Comparison of ENCODE assay signal across 18 mouse cellular contexts in the genomic region with DNA sequence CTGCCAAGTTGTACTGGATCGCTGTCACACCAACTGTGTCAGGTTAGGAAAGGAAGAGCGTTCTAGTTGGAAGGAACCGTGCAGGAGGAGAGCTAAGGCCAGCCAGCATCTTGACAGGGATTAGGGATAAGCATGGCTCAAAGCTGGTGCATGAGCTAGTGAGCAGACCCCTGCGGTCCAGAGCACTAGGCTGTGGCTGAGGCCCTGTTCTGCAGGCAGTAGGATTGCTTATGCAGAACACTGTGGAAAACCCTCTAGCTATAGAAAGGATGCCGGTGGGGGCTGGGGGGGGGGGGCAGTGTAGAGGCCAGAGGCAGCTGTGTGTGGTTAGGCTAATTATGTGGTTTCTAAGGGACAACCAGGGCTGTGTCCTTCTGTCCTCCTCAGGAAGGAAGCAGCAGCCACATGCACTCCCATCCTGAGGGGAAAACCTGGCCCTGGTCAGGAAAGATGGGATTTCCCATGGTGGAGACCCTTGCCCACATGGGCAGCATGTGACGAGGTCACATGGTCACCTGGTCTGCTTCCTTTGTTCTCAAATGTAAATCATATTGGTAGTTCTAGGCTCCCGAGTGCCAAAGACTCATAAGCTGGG. TPM values are rescaled to one million over a fixed set of nuclear protein-coding genes. Genes with fewer than 3 reads are reported as not detected.
DNase-seq lines count a peak whose midpoint lies in the region; ATAC-seq and TF ChIP-seq lines count a peak whose summit lies in the region.
"Had no signal": no experiment of that assay in that cellular context is flagged by ENCODE, and none has a peak within 500 bp of the region (broad histone marks: within the 10 kb centered on the region; RNA-seq: fewer than 3 reads in every experiment).

No protein-coding gene starts in this region.

- no peak for DNase-seq in heart, embryonic 10.5 days (ENCODE audit: low spot score)
- DNase-seq in heart, adult 9 months (ENCODE audit: low spot score in 2 of 2) = no peak
- peak; percentile 87 for DNase-seq in midbrain, embryonic 11.5 days (ENCODE audit: low spot score, missing footprints)
- peak; percentile 6 for DNase-seq in embryonic facial prominence, embryonic 11.5 days (ENCODE audit: low spot score)
- DNase-seq in cerebellum, adult 18-20 months = no peak
- DNase-seq in layer of hippocampus, adult 9-10 months (ENCODE audit: low spot score) = no peak
- DNase-seq: adrenal gland, postnatal 25 days; cerebellum, adult 9-11 months; heart, adult 11 months; heart, postnatal 10 days; liver, postnatal 0 days; lung, postnatal 4 days; spleen, adult 18-20 months; thymus, postnatal 25 days had no signal

- H3K27ac ChIP-seq in heart, embryonic 10.5 days = peak overlapping the region; percentile 49; the same call in 1 of the 2 replicates
- no peak overlapping the region; the same call in 1 of the 2 replicates for H3K27ac ChIP-seq in midbrain, embryonic 11.5 days (ENCODE audit: low read depth, low read length)
- no peak overlapping the region for H3K27ac ChIP-seq in midbrain, embryonic 15.5 days
- H3K27ac ChIP-seq in embryonic facial prominence, embryonic 11.5 days (replicated peaks; ENCODE audit: low read depth, low read length) = no peak overlapping the region
- H3K27ac ChIP-seq: layer of hippocampus, adult 2 months had no signal

- no peaks in the 10 kb centered on the region for H3K79me2 ChIP-seq in myocyte (ENCODE audit: control insufficient read depth, insufficient read depth)

- no peak for TF ChIP-seq POLR2A in myocyte (IDR thresholded peaks at IDR 0.05; ENCODE audit: insufficient read length, low read depth)

- H3K27me3 ChIP-seq in heart, embryonic 10.5 days (ENCODE audit: insufficient read depth, poor library complexity, severe bottlenecking) = peaks cover 11% of the 10 kb centered on the region; the same call in 1 of the 2 replicates
- no peaks in the 10 kb centered on the region for H3K27me3 ChIP-seq in midbrain, embryonic 11.5 days (ENCODE audit: control insufficient read depth, insufficient read depth, low read length)
- no peaks in the 10 kb centered on the region for H3K27me3 ChIP-seq in midbrain, embryonic 15.5 days (replicated peaks)
- H3K27me3 ChIP-seq in embryonic facial prominence, embryonic 11.5 days (ENCODE audit: control insufficient read depth, insufficient read depth, low read length) = no peaks in the 10 kb centered on the region
- no peaks in the 10 kb centered on the region for H3K27me3 ChIP-seq in myocyte (ENCODE audit: control insufficient read depth, insufficient read depth, insufficient read length)

- peaks cover 6% of the 10 kb centered on the region for H3K4me1 ChIP-seq in heart, embryonic 10.5 days
- peaks cover 5% of the 10 kb centered on the region; the same call in 1 of the 2 replicates for H3K4me1 ChIP-seq in midbrain, embryonic 11.5 days (ENCODE audit: control insufficient read depth, insufficient read depth, low read length)
- no peaks in the 10 kb centered on the region for H3K4me1 ChIP-seq in midbrain, embryonic 15.5 days
- H3K4me1 ChIP-seq in embryonic facial prominence, embryonic 11.5 days (ENCODE audit: control insufficient read depth, insufficient read depth, low read length) = no peaks in the 10 kb centered on the region

- no peaks in the 10 kb centered on the region for H3K9me3 ChIP-seq in heart, embryonic 10.5 days
- H3K9me3 ChIP-seq in midbrain, embryonic 11.5 days (ENCODE audit: control insufficient read depth, low read length) = no peaks in the 10 kb centered on the region
- H3K9me3 ChIP-seq in midbrain, embryonic 15.5 days = no peaks in the 10 kb centered on the region
- H3K9me3 ChIP-seq in embryonic facial prominence, embryonic 11.5 days (replicated peaks; ENCODE audit: control insufficient read depth, low read length) = no peaks in the 10 kb centered on the region

- ATAC-seq in midbrain, embryonic 11.5 days (ENCODE audit: low FRiP score) = peak; percentile 44; the same call in 1 of the 2 replicates
- no peak for ATAC-seq in midbrain, embryonic 15.5 days (replicated peaks)
- ATAC-seq in embryonic facial prominence, embryonic 11.5 days (replicated peaks; ENCODE audit: insufficient number of reproducible peaks, low FRiP score, low TSS enrichment, low read depth) = no peak
- ATAC-seq: inflammation-experienced regulatory T-cells, adult 6 months; liver, postnatal 0 days had no signal

- H3K4me3 ChIP-seq in heart, embryonic 10.5 days = no peak overlapping the region
- no peak overlapping the region for H3K4me3 ChIP-seq in midbrain, embryonic 11.5 days (ENCODE audit: low read depth, low read length)
- no peak overlapping the region for H3K4me3 ChIP-seq in midbrain, embryonic 15.5 days
- H3K4me3 ChIP-seq in embryonic facial prominence, embryonic 11.5 days (ENCODE audit: low read depth, low read length) = no peak overlapping the region
- H3K4me3 ChIP-seq in myocyte = no peak overlapping the region
- H3K4me3 ChIP-seq: layer of hippocampus, adult 2 months had no signal

- 0 out of 2 replicates have a peak overlapping the region, but pooled peaks have one; percentile 1 for H3K9ac ChIP-seq in midbrain, embryonic 11.5 days (ENCODE audit: low read length)
- H3K9ac ChIP-seq in midbrain, embryonic 15.5 days = no peak overlapping the region
- peak overlapping the region; percentile 18; the same call in 1 of the 2 replicates for H3K9ac ChIP-seq in embryonic facial prominence, embryonic 11.5 days (replicated peaks; ENCODE audit: low read length)
- H3K9ac ChIP-seq: liver, postnatal 0 days had no signal

- H3K36me3 ChIP-seq in heart, embryonic 10.5 days = no peaks in the 10 kb centered on the region
- H3K36me3 ChIP-seq in midbrain, embryonic 11.5 days (ENCODE audit: control insufficient read depth, insufficient read depth, low read length) = no peaks in the 10 kb centered on the region
- no peaks in the 10 kb centered on the region for H3K36me3 ChIP-seq in midbrain, embryonic 15.5 days (replicated peaks)
- H3K36me3 ChIP-seq in embryonic facial prominence, embryonic 11.5 days (replicated peaks; ENCODE audit: control insufficient read depth, insufficient read depth, low read depth, low read length) = no peaks in the 10 kb centered on the region
- no peaks in the 10 kb centered on the region for H3K36me3 ChIP-seq in myocyte (ENCODE audit: control insufficient read depth, insufficient read depth)

- H3ac ChIP-seq in myocyte (ENCODE audit: control insufficient read depth, insufficient read length) = no peak overlapping the region

- WGBS in heart, embryonic 10.5 days = 70% methylated on average over 7 of the region's 7 CpGs
- 48% methylated on average over 7 of the region's 7 CpGs for WGBS in midbrain, embryonic 11.5 days
- 43% methylated on average over 7 of the region's 7 CpGs for WGBS in midbrain, embryonic 15.5 days
- WGBS in embryonic facial prominence, embryonic 11.5 days = 49% methylated on average over 7 of the region's 7 CpGs

- no peak overlapping the region for H3K4me2 ChIP-seq in midbrain, embryonic 11.5 days
- H3K4me2 ChIP-seq in midbrain, embryonic 15.5 days = no peak overlapping the region
- H3K4me2 ChIP-seq in embryonic facial prominence, embryonic 11.5 days (ENCODE audit: low read depth, low read length) = no peak overlapping the region
- no peak overlapping the region for H3K4me2 ChIP-seq in myocyte (ENCODE audit: low read depth)

TF ChIP-seq in myocyte, 11 proteins besides CTCF, POLR2A, EP300 and RAD21:
- TF ChIP-seq MYOD1 (IDR thresholded peaks at IDR 0.05; ENCODE audit: control insufficient read depth in 1 of 3, insufficient read length in 2 of 3, low read depth in 2 of 3) (peak in 2 of 3 experiments; percentile 1 to 52), CEBPB (IDR thresholded peaks at IDR 0.05; ENCODE audit: insufficient read depth, poor library complexity, severe bottlenecking) (no peak), MYOG (IDR thresholded peaks at IDR 0.05; ENCODE audit: control insufficient read depth in 1 of 3, insufficient read depth in 1 of 3, insufficient read length in 2 of 3, low read depth in 2 of 3) (peak in 1 of 3 experiments; percentile 66), TCF12 (IDR thresholded peaks at IDR 0.05; ENCODE audit: insufficient read depth, poor library complexity, severe bottlenecking) (no peak)
TF ChIP-seq in myocyte: peak in this region for 2.

RNA-seq across cellular contexts. Expression of a gene that starts 7.0 kb away (rescaled TPM):
- 17.2 and 17.3 TPM in 2 replicates for polyA plus RNA-seq in heart, embryonic 10.5 days (2016; fragmentation: Nextera tagmentation; extraction: Ambion mirVana)
- 18.4 and 20.6 TPM in 2 replicates for polyA plus RNA-seq in midbrain, embryonic 11.5 days (2014; fragmentation: Nextera tagmentation; extraction: Ambion mirVana)
- 29.2 and 37.1 TPM in 2 replicates for polyA plus RNA-seq in midbrain, embryonic 15.5 days (2015; fragmentation: Nextera tagmentation; extraction: Ambion mirVana)
- polyA plus RNA-seq in embryonic facial prominence, embryonic 11.5 days (2014; fragmentation: Nextera tagmentation; extraction: Ambion mirVana) = 11.8 and 15.1 TPM in 2 replicates
- 36.3 TPM for polyA plus RNA-seq in myocyte (2012; fragmentation: generic; extraction: Trizol)

RNA-seq across cellular contexts. Expression of a gene that starts 11.3 kb away (rescaled TPM):
- 1.6 and 2.0 TPM in 2 replicates for polyA plus RNA-seq in heart, embryonic 10.5 days (2016; fragmentation: Nextera tagmentation; extraction: Ambion mirVana)
- polyA plus RNA-seq in midbrain, embryonic 11.5 days (2014; fragmentation: Nextera tagmentation; extraction: Ambion mirVana) = 1.0 and 2.3 TPM in 2 replicates
- polyA plus RNA-seq in midbrain, embryonic 15.5 days (2015; fragmentation: Nextera tagmentation; extraction: Ambion mirVana) = 0.80 and 1.0 TPM in 2 replicates
- 2.2 and 2.5 TPM in 2 replicates for polyA plus RNA-seq in embryonic facial prominence, embryonic 11.5 days (2014; fragmentation: Nextera tagmentation; extraction: Ambion mirVana)
- polyA plus RNA-seq in myocyte (2012; fragmentation: generic; extraction: Trizol) = 15.6 TPM

RNA-seq across cellular contexts. Expression of a gene that starts 49.8 kb away (rescaled TPM):
- polyA plus RNA-seq in heart, embryonic 10.5 days (2016; fragmentation: Nextera tagmentation; extraction: Ambion mirVana) = 10.2 and 14.7 TPM in 2 replicates
- polyA plus RNA-seq in midbrain, embryonic 11.5 days (2014; fragmentation: Nextera tagmentation; extraction: Ambion mirVana) = 0.27 and 1.5 TPM in 2 replicates
- 2.6 and 3.1 TPM in 2 replicates for polyA plus RNA-seq in midbrain, embryonic 15.5 days (2015; fragmentation: Nextera tagmentation; extraction: Ambion mirVana)
- polyA plus RNA-seq in embryonic facial prominence, embryonic 11.5 days (2014; fragmentation: Nextera tagmentation; extraction: Ambion mirVana) = 1.9 and 5.2 TPM in 2 replicates
- polyA plus RNA-seq in myocyte (2012; fragmentation: generic; extraction: Trizol) = 1.7 TPM

Comparison
In these comparisons a context has a peak if more than half of its experiments do, and no peak if none do; other contexts are left out.
1. DNase-seq: peak in midbrain, embryonic 11.5 days (single experiment) and embryonic facial prominence, embryonic 11.5 days (single experiment); none in heart, embryonic 10.5 days (single experiment), heart, adult 9 months (0 of 2), cerebellum, adult 18-20 months (0 of 2) and layer of hippocampus, adult 9-10 months (single experiment).